Mouse (Mus musculus) monocyte, adult 2 months (primary cell): ENCODE data around the gene Taok1.
"Not testable (repeated sequence)": the region's sequence is repeated elsewhere in the genome, so short reads cannot be mapped to it uniquely, and the experiment has no call there.

Experiments
- DNase-seq, 2 experiments: peaks; one replicate each; pipeline ENCODE4 v3.0.0; 2022; ENCODE audit warnings: low spot score in 2 of 2, low read depth in 1 of 2

The Taok1 gene

DNA sequence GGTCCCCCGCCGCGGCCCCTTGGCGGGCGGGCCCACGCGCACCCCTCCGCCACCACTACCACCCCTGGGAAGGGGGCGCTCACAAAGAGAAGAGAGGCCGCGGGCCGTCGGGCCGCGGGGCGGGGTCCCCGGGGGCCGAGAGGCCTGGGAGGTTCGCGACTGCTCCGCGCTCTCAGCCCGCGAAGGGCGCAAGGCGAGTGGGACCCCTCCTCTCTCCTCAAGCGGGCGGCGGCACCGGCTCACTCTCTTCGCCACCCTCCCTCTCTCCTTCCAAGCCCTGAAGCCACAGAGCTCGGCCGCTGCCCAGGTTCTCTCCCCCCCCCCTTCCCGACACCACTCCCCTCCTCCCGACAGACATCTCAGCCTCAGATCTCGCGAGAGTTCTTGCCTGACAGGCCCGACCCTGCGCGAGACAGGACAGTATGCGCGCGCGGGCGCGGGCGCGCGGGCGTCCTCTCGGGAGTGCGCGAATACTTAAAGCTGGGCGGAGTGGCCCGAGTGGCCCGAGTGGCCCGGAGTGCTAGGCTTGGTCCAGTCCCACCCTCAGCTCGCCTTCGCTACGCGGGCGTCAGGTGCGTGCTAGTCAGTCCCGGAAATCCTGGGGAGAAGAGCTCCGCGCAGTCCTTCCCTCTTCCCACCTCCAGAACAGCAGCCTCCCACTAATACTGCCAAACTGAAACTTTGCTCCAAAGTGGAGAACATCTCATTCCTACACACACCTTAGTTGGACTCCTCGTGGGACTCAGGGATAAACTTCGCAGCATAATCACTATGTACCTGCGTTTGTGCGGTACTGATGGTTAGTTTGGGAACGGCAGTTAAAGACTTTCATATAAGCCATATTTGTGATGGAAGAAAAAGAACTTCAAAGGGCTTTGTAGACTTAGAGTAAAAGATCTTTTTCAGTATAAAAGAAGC is at the start of gene Taok1:
Gene Taok1 (minus strand): TSS at position 278 of the 918 bp plus-strand sequence.
- DNase-seq: peak; percentile 86 to 87

DNA sequence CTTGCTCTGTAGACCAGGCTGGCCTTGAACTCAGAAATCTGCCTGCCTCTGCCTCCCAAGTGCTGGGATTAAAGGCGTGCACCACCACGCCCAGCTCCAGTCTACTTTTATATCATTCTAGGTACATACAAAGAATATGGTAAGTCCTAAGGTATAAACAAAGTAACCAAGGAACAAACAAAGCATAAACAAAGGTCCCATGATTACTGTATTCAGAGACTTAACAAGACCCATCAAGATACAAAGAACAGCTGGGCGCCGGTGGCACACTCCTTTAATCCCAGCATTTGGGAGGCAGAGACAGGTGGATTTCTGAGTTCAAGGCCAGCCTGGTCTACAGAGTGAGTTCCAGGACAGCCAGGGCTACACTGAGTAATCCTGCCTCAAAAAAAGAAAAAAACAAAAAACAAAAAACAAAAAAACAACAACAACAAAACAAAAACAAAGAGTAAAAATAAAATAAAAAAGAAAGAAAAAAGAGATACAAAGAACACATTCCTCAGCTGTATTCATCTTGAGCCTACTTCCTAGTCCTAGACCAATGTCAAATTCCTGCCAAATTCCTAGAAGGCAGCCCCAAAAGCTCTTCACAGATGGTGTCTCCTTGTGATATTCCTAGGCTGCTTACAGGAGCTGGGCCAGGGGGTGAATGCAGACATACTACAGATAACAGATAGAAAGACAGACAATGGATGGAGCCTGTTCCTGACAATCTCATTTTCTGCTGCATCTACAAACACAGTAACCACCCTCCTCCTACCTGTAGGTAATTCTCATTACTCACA is 46.0 kb upstream of the Taok1 start:
- DNase-seq: not testable (repeated sequence)

DNA sequence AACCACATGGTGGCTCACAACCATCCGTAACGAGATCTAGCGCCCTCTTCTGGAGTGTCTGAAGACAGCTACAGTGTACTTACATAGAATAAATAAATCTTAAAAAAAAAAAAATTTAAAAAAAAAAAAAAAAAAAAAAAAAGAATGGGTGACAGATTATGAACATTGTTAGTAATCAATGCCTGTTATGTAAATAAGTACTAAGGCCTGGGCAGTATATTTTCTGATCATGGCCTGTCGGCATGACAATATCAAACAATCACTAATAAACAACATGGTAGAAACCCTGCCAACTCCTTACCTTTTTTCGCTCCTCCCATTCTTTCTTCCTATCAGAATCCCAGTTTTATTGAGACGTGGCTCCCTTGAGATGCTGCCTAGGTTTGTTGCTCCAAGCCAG is 44.9 kb upstream of the Taok1 start:
- DNase-seq: no peak

DNA sequence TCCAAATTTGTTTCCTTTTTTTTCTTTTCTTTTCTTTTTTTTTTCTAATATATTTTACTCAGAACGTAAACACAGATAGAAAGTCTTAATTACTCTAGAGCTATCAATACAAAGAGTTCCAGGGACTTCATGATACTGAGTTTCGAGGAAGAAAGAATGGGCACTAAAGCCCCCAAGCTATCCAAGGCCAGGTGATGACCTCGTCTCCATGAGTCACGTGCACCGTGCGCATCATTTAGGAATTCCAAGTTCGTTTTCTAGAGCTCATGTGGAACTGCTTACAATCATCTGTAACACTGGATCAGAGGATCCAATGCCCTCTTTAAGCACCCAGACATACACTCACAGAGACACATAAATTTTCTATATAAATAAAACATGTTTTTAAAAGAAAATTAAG is 41.3 kb upstream of the Taok1 start:
- no peak for DNase-seq

DNA sequence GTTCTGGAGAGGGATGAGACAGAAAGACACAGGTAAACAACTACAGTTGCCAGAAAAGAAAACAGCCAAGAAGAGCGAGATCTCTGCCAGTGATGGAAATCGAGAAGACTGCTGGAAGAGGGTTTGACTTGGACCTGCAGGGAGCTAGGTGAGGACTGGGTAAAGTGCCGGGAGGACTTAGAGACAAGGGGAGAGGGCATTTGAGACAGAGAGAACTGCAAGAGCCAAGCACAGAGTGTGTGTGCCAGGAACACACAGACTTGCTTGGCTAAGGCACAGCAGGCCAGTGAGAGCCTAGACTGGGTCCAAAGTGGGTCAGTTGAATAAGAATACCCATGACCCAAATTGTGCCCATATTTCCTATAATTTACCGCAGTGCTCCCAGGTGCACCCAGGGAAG is 37.9 kb upstream of the Taok1 start:
- no peak for DNase-seq

DNA sequence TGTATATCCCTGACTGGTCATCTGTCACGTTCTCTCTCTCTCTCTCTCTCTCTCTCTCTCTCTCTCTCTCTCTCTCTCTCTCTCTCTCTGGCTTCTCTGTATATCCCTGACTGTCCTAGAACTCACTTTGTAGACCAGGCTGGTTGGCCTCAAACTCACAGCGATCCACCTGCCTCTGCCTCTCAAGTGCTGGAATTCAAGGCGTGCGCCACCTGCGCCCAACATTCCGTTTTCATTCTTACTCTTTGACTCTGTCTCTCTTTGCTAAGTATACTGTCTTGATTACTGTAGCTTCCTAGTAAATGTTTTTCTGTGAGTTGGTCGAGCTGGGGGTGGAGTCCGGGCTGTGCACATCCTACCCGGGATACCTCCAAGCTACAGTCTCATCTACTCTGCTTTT is 33.8 kb upstream of the Taok1 start:
- DNase-seq: no peak

DNA sequence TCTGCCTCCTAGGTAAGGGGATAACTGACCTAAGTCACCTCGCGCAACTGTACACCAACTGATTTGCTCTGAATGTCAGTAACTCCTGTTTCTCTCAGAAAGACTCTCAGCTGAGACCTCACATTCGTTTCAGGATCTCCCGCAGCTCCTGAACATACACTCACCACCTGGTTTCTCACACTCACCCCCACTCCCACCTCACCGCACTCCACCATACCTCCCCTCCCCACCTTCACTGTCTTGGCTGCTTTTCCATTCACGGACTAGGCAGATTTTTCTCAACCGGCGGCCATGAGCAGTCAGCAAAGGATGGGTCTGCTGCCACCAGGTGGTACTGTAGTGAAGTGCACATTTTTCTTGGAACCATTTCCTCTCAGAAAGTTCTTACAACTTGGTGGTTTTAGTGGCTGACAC is 22.6 kb upstream of the Taok1 start:
- DNase-seq: peak in 1 of 2 experiments; percentile 64

DNA sequence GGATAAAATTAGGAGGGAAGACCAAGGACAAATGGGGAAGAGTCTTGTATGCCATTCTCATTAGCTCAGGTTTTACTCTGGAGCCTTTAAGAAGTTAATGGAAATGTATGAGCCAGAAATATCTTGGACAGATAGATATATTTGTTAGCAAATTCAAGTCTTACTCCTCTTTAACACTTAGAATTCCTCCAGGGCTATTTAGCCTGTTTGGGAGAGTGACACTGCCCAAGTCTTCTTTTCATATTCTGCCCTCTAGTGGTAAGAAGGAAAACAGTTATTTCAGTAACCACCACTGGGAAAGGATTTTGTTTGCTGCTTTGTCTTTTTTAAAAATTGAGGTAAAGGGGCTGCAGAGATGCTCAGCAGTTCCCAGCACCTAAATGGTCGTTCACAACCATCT is 21.9 kb upstream of the Taok1 start:
- no peak for DNase-seq

DNA sequence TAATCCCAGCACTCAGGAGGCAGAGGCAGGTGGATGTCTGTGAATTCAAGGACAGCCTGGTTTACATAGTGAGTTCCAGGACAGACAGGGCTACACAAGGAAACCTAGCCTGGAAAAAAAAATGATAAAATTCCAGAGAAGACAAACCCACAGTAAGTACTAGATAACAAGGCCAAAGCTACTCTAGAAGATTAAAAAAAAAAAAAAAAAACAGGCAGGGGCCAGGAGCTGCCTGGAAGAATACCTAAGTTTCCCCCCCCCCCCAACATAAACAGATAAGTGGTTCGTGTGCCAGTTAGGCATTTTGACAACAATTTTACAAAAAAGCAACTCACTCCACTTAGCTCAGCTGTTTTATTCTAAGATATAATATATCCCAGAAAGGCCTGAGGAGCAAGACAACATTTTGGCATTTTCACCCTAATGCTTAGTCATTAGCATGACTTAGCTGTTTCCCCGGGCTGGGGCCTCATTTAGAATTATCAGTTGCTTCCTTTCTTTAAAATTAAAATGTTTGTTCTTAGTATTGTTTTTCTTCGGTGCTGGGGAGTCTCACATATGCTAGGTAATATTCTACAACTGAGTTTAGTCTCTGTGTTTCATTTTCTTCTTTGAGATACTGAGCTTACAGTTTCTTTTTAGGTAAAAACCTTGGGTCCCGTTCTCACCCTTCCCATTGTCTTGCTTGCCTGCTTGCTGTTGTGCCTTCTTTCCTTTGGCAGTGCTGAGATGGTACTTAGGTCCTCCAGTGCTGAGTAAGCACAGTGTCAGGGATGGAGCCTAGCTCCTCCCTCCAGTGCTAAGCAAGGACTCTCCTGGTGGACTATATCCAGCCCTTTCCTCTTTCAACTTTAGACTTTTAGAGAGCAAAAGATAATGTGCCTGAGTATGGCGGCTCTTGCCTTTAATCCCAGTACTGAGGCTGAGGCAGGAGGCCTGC is 19.3 kb upstream of the Taok1 start:
- DNase-seq: no peak

DNA sequence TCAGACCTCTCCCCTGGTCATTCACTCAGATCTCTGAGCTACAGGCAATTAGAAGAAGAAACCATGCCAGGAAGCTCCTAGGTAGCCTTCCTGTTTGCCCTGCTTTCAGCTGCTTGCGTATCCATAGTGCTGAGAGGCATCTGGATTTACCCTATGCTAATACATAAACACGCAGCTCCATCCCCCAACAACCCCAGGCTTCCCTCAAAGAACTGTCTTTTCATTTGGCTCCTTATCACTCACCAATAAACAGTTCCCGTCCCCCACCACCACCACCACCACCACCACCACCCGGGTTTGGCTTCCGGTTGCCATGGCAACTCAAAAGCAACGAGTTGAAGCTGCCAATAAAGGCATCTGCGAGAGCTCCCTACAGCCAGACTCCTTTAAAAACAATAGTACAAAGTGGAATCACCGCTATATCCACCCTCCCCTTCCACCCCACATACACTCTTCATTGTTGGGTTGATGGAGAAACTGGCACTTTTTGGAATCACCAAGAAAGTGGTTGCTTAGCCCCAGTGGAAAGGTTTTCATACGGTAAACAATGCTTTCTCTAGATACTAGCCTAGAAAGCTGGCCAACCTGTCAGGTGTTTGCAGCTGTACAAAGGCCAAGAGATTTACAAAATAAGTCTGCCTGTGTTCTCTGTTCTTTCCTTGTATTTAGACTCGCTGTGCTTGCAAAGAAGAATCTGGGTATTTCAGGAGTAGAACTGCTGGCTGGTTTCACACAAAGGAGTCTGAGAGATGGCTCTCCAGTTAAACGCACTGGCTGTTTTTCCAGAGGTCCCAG is 17.6 kb upstream of the Taok1 start:
- no peak for DNase-seq

DNA sequence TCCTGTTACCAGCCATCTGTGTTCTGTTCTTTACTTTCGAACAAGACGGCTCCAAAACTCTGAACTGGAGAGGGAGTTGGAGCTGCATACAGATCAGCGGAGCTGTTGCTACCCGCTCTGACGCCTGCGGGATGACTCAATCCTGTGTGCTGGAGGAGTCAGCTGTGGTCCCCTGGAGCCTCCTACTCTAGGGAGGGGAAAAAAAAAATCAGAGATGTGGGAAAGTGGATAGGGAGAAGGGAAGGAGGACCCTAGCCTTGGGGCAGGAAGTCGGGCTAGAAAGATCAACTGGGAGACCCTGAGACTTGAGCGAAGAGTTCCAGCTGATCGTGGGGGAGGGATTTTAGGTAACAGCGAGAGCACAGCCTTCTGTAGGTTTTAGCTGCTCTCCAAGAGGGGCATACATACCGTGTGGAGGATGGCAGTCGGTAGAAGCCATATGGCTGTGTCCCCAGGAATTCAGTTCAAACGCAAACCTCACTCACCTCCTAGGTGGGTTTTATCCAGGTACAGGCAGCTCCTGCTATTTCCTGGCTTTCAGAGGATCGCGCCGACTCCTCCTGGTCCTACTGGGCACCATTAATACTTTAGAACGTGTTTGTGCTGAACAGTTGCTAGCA is 16.9 kb upstream of the Taok1 start:
- no peak for DNase-seq

DNA sequence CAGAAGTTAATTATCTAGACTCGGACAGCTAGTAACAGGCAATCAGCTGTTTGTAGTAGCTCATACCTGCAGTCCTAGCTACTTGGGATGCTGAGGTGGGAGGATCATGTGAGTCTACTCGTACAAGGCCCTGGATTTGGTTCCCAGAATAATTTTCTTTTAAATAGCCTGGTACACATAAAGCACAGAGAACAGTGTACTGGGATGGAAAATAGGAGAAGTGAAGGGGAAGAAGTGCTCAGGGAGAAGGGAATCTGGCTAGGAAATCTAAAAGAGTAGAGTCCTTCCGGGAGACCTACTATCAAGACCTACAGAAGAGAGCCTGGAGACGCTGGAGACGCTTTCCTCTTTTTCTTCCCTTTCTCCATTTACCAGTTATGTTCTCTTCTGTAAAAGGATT is 16.4 kb upstream of the Taok1 start:
- no peak for DNase-seq

DNA sequence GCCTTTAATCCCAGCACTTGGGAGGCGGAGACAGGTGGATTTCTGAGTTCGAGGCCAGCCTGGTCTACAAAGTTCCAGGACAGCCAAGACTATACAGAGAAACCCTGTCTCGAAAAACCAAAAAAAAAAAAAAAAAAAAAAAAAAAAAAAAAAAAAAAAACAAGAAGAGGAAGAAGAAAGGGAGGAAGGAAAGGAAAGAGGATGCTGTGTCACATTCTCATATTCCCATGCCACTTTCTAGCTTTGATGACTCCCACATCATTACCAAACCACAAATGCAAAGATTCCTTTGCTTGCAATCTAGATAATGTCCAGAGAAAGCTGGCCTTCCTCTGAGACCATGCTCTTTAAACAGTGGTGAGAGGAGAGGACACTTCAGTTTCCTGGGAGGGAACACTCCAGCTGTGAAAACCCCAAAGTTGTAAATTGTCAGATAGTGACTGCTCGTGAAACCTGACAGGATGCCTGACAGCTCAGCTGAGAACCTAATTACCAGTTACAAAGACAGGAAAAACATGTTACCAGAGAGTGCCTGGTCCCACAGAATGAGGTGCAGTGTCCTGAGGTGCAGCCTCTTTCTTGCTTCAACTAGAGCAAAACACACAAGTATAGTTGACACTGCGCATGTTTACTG is 14.4 kb upstream of the Taok1 start:
- DNase-seq: no peak

DNA sequence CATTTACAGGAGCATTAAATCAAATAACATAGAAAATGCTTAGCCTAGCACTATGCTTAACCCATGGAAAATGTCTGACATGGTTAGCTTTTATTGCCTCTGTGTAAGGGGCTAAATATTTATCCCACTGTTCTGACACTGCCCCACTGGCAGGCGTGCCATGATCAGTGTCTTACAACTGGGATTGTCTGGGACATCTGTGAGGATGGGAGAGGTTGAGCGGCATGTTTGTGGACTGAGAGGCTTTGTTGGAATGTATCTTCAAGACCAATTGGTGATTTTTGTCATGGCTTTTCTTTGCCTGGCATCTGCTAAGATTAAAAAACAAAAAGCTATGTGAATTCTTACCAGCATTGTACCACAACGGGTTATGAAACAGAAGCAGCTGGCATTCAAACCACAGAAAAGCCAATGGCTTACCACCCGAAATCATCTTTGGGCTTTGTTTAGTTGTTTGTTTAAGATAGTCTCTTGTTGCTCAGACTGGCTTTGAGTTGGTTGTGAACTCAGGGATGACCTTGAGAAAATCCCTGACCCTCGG is 7.5 kb upstream of the Taok1 start:
- no peak for DNase-seq

DNA sequence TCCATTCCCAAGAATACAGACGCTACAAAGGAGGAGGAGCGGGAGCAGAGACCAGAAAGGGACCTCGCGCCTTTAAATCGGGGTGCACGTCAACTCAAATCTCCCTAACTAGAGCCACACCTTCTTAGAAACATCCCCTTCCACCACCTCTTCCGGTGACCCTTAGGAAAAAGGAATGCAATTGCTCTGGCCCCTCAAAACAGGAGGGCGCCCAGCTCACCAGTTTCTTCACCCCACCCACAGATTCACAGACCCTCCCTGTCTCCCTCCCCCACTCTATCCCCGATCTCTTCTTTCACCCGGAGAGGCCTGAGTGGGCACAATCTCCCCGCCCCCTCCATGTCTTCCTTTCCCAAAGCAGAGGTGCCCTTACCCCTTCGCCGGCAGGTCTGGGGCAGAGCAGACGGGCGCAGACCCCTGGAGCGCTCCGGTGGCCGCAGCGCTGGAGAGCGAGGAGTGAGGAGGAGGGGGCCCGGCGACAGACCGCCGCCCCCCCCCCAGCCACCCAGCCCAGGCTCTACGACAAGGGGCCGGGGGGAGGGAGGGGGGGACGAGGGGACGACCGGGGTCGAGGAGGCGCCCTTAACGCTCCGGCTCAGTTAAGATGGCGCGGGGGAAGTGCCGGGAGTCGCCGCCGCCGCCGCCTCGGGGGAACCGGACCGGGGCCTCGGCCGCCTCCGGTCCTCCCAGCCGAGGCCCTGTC is 629 bp downstream of the Taok1 start:
- DNase-seq: peak in 1 of 2 experiments; percentile 26

DNA sequence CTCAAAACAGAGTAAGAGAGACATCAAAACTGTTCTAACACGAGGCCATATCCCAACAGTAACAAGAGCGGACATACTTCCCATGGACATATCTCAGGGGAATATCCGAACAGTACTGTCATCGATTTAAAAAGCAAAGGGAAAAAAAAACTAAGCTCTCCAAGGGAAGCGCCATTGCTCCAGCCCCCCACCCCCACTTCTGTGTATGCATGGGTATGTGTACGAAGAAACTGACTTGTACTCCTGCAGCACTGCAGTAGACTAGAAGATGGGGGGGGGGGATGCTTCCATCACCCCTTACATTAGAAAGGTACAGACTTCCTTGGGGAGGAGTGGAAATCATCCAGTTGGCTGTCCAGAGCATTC is 1.2 kb downstream of the Taok1 start:
- no peak for DNase-seq

DNA sequence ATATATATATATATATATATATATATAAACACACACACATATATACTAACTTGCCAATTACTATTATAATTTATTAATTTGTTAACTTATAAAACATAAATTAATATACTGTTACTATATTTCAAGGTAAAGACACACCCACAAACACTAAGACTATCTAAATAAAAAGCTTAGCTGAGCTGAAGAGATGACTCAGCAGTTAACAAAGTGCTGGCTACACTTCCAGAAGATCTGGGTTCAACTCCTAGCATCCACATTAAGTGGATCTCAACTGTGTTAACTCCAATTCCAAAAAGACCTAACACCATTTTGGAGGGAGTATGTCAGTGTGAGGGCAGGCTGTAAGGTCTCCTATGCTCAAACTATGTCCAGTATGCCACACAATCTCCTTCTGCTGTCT is 10.3 kb downstream of the Taok1 start:
- no peak for DNase-seq

DNA sequence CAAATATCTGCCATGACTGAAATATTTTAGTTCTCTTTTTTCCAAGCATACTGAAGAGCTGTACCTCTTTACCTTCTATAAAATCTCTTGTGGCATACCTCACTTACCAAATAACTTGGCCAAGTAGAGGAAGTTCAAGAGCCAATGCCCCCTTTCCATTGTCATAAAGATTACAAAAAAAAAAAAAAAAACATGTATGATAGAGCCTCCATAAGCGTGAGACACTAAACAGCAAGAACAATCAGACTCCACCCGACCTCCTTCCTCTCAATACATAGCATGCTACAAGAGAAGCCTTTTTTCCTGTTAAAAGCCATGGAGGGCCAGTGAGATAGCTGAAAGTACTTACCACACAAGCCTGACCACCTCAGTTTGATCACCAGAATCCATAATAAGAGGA is 16.2 kb downstream of the Taok1 start:
- DNase-seq: no peak

DNA sequence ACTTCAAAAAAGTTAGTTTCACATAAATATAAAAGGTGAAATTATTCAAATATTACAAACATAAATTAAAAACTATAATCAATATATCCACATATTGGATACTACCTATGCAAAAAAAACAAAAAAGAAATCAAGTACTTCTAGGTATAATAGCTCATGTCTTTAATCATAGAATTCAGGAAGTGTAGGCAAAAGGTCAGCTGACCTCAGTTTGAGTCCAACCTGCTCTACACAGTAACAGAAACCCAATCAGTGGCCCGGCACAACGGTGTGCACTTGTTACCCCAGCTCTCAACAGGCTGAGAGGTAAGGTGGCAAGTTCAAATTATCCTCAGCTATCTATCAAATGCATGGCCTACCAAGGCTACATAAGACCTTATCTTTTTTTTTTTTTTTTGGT is 16.8 kb downstream of the Taok1 start:
- no peak for DNase-seq
